Mouse (Mus musculus) thymus, postnatal 0 days (tissue): ENCODE data around the gene Snupn. TPM values are rescaled to one million over a fixed set of nuclear protein-coding genes. Genes with fewer than 3 reads are reported as not detected.
"Not testable (repeated sequence)": the region's sequence is repeated elsewhere in the genome, so short reads cannot be mapped to it uniquely, and the experiment has no call there.

ENCODE experiments used
- DNase-seq: peaks from one replicate; pipeline ENCODE4 v3.0.0-alpha.2; 2015; ENCODE audit warnings: low spot score
- polyA plus RNA-seq: library from polyadenylated mRNA; unstranded; fragments of >200 nt; fragmentation: Nextera tagmentation; extraction: Ambion mirVana; gene quantifications from 2 replicates; pipeline ENCODE4 v1.2.1, GENCODE M21; 2015

Snupn gene
- 20.9 and 23.6 TPM in 2 replicates for polyA plus RNA-seq

- DNase-seq = peak; percentile 99
Measured at GRCm38 (mm10) chr9:56950414-56951400, at the start of gene Snupn. Gene Snupn, plus strand, starts transcription at chr9:56950878.

- no peak for DNase-seq
Measured at GRCm38 (mm10) chr9:56901187-56901586, 49.5 kb upstream of the Snupn start.

GRCm38 (mm10) chr9:56903662-56904061 is 47.0 kb upstream of the Snupn start:
- DNase-seq = no peak

GRCm38 (mm10) chr9:56907549-56907948 is 43.1 kb upstream of the Snupn start:
- no peak for DNase-seq

- DNase-seq = not testable (repeated sequence)
Measured at GRCm38 (mm10) chr9:56909991-56910390, 40.7 kb upstream of the Snupn start.

GRCm38 (mm10) chr9:56911017-56911416 is 39.7 kb upstream of the Snupn start:
- no peak for DNase-seq

GRCm38 (mm10) chr9:56913991-56914390 is 36.7 kb upstream of the Snupn start:
- DNase-seq = no peak

- no peak for DNase-seq
Measured at GRCm38 (mm10) chr9:56915116-56915515, 35.6 kb upstream of the Snupn start.

GRCm38 (mm10) chr9:56915695-56916410 is 34.8 kb upstream of the Snupn start:
- no peak for DNase-seq

- DNase-seq = no peak
Measured at GRCm38 (mm10) chr9:56917131-56917530, 33.5 kb upstream of the Snupn start.

GRCm38 (mm10) chr9:56918466-56918865 is 32.2 kb upstream of the Snupn start:
- no peak for DNase-seq

GRCm38 (mm10) chr9:56922746-56923145 is 27.9 kb upstream of the Snupn start:
- DNase-seq = no peak

- DNase-seq = no peak
Measured at GRCm38 (mm10) chr9:56923841-56924650, 26.6 kb upstream of the Snupn start.

GRCm38 (mm10) chr9:56924651-56925027 is 26.0 kb upstream of the Snupn start:
- no peak for DNase-seq

- no peak for DNase-seq
Measured at GRCm38 (mm10) chr9:56925291-56926024, 25.2 kb upstream of the Snupn start.

- no peak for DNase-seq
Measured at GRCm38 (mm10) chr9:56926025-56926360, 24.7 kb upstream of the Snupn start.

GRCm38 (mm10) chr9:56926387-56926786 is 24.3 kb upstream of the Snupn start:
- DNase-seq = no peak

GRCm38 (mm10) chr9:56927191-56928012 is 23.3 kb upstream of the Snupn start:
- peak; percentile 41 for DNase-seq

- peak; percentile 69 for DNase-seq
Measured at GRCm38 (mm10) chr9:56928041-56928811, 22.5 kb upstream of the Snupn start, which contains the start of gene Snx33. Gene Snx33, minus strand, starts transcription at chr9:56928371.
